ENCODE assay signal across 10 mouse cellular contexts in the genomic region with DNA sequence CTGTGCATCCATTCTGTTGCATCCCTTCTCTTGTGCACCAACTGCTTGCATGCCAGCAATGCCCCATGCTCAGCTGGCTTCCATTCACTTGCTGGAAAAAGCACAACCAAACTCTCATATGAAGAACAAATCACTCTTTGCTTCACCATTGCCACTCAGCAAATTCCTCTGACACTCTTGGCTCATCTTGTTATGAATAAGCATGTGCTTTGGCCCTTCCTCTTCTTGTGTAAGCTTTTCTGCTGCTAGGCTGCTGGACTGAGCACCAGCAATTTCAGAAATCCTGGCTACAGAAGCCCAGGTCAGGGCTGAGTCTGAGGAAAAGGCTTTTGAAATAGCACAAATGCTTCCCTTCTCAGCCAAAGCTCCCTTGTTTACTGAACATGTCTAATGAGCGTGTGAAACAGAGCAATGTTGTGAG. TPM values are rescaled to one million over a fixed set of nuclear protein-coding genes. Genes with fewer than 3 reads are reported as not detected.
DNase-seq lines count a peak whose midpoint lies in the region; ATAC-seq and TF ChIP-seq lines count a peak whose summit lies in the region.
"Had no signal": no experiment of that assay in that cellular context is flagged by ENCODE, and none has a peak within 500 bp of the region (broad histone marks: within the 10 kb centered on the region; RNA-seq: fewer than 3 reads in every experiment).

No protein-coding gene starts in this region.

- peak overlapping the region; percentile 6 for H3K27ac ChIP-seq in neural tube, embryonic 13.5 days (replicated peaks)
- H3K27ac ChIP-seq in stomach, postnatal 0 days (replicated peaks): 0 out of 2 replicates have a peak overlapping the region, but pooled peaks have one; percentile 30
- H3K27ac ChIP-seq: heart, adult 2 months had no signal

- no peak for TF ChIP-seq CTCF in stomach, postnatal 0 days (IDR thresholded peaks at IDR 0.05; ENCODE audit: low read depth)

- no peaks in the 10 kb centered on the region for H3K27me3 ChIP-seq in neural tube, embryonic 13.5 days
- no peaks in the 10 kb centered on the region for H3K27me3 ChIP-seq in stomach, postnatal 0 days (ENCODE audit: control insufficient read depth, insufficient read depth, low read length)

- H3K9me3 ChIP-seq in neural tube, embryonic 13.5 days: no peaks in the 10 kb centered on the region
- H3K9me3 ChIP-seq in stomach, postnatal 0 days (ENCODE audit: control insufficient read depth, low read length): no peaks in the 10 kb centered on the region

- 73% methylated on average over 1 of the region's 1 CpGs for WGBS in neural tube, embryonic 13.5 days
- 9% methylated on average over 1 of the region's 1 CpGs for WGBS in stomach, postnatal 0 days

- intact Hi-C loops in left cerebral cortex, postnatal 10 days (cut with DNase I): no loop called here

- DNase-seq in gastrocnemius, adult 18-20 months (ENCODE audit: low spot score): peak; percentile 54
- no peak for DNase-seq in gastrocnemius, postnatal 10 days
- no peak for DNase-seq in neural tube, embryonic 10.5 days (ENCODE audit: extremely low spot score, low spot score)
- peak; percentile 40 to 84 for DNase-seq in kidney, postnatal 36 days
- DNase-seq in stomach, postnatal 0 days (ENCODE audit: low spot score): no peak
- no peak for DNase-seq in left cerebral cortex, postnatal 10 days (ENCODE audit: extremely low spot score in 1 of 2, low spot score in 2 of 2)
- DNase-seq in thymus, postnatal 14 days: no peak
- DNase-seq: liver had no signal

- 0 out of 2 replicates have a peak, but pooled peaks cover 7% of the 10 kb centered on the region for H3K4me1 ChIP-seq in neural tube, embryonic 13.5 days (replicated peaks)
- H3K4me1 ChIP-seq in stomach, postnatal 0 days (replicated peaks; ENCODE audit: control insufficient read depth, insufficient read depth): no peaks in the 10 kb centered on the region

- ATAC-seq in neural tube, embryonic 13.5 days (ENCODE audit: low read depth): no peak
- ATAC-seq in stomach, postnatal 0 days (ENCODE audit: low FRiP score, low TSS enrichment): peak; percentile 26; the same call in 1 of the 2 replicates

- TF ChIP-seq EP300 in stomach, postnatal 0 days (optimal IDR thresholded peaks at IDR 0.05): no peak

- H3K4me2 ChIP-seq in neural tube, embryonic 13.5 days: no peak overlapping the region
- no peak overlapping the region for H3K4me2 ChIP-seq in stomach, postnatal 0 days (replicated peaks; ENCODE audit: low read depth)

- H3K9ac ChIP-seq in neural tube, embryonic 13.5 days: no peak overlapping the region
- no peak overlapping the region for H3K9ac ChIP-seq in stomach, postnatal 0 days (ENCODE audit: low read length)

- no peak overlapping the region for H3K4me3 ChIP-seq in neural tube, embryonic 13.5 days
- no peak overlapping the region for H3K4me3 ChIP-seq in stomach, postnatal 0 days (ENCODE audit: low read depth, low read length)
- H3K4me3 ChIP-seq: heart, adult 2 months had no signal

- no peaks in the 10 kb centered on the region for H3K36me3 ChIP-seq in neural tube, embryonic 13.5 days
- H3K36me3 ChIP-seq in stomach, postnatal 0 days (ENCODE audit: control insufficient read depth, insufficient read depth, low read length): no peaks in the 10 kb centered on the region

RNA-seq across cellular contexts. Expression of a gene that starts 22.6 kb away (rescaled TPM):
- 1 to 10 TPM; 7.0 to 7.8 TPM for total RNA-seq in gastrocnemius, adult 18-20 months (2021)
- 10 to 100 TPM; 31.7 to 38.8 TPM for total RNA-seq in gastrocnemius, postnatal 10 days (2021)
- polyA plus RNA-seq in neural tube, embryonic 13.5 days (2015; fragmentation: Nextera tagmentation; extraction: Ambion mirVana): 33.8 and 34.9 TPM in 2 replicates
- polyA plus RNA-seq in stomach, postnatal 0 days (2015; fragmentation: Nextera tagmentation; extraction: Ambion mirVana): 2.9 and 3.7 TPM in 2 replicates
- total RNA-seq in left cerebral cortex, postnatal 10 days (2021): 100 to 1,000 TPM; 247 to 268 TPM

Comparison
In these comparisons a context has a peak if more than half of its experiments do, and no peak if none do; other contexts are left out.
1. DNase-seq: peak in gastrocnemius, adult 18-20 months (single experiment) and kidney, postnatal 36 days (2 of 2); none in gastrocnemius, postnatal 10 days (single experiment), neural tube, embryonic 10.5 days (single experiment), stomach, postnatal 0 days (single experiment), left cerebral cortex, postnatal 10 days (0 of 2) and thymus, postnatal 14 days (single experiment).
2. RNA of a gene that starts 22.6 kb away (total RNA-seq): 247 to 268 TPM in left cerebral cortex, postnatal 10 days; 31.7 to 38.8 TPM in gastrocnemius, postnatal 10 days and 7.0 to 7.8 TPM in gastrocnemius, adult 18-20 months; every median in the first group is over 4 times any median in the second.